Mouse (Mus musculus) frontal cortex, postnatal 10 days (tissue): ENCODE measurements around the gene Rapgef4.
"Not testable (repeated sequence)": the region's sequence is repeated elsewhere in the genome, so short reads cannot be mapped to it uniquely, and the experiment has no call there.

Experiments
- DNase-seq, 2 experiments: peaks; one replicate each; pipeline ENCODE4 v3.0.0; 2022; ENCODE audit warnings: low spot score in 2 of 2, mixed read lengths in 1 of 2

Rapgef4 gene

GRCm38 (mm10) chr2:72117138-72118011, 136.3 kb downstream of the Rapgef4 start:
- DNase-seq, result no peak

- no peak for DNase-seq
Measured at GRCm38 (mm10) chr2:72120211-72120610, 139.2 kb downstream of the Rapgef4 start.

- no peak for DNase-seq
Measured at GRCm38 (mm10) chr2:72122410-72123223, 141.6 kb downstream of the Rapgef4 start.

- DNase-seq, result no peak
Measured at GRCm38 (mm10) chr2:72123851-72124250, 142.8 kb downstream of the Rapgef4 start.

- DNase-seq, result no peak
Measured at GRCm38 (mm10) chr2:72125786-72126185, 144.7 kb downstream of the Rapgef4 start.

GRCm38 (mm10) chr2:72126411-72126810, 145.4 kb downstream of the Rapgef4 start:
- DNase-seq, result no peak

- DNase-seq, result no peak
Measured at GRCm38 (mm10) chr2:72129612-72130311, 148.7 kb downstream of the Rapgef4 start.

GRCm38 (mm10) chr2:72132222-72132621, 151.2 kb downstream of the Rapgef4 start:
- no peak for DNase-seq

GRCm38 (mm10) chr2:72136045-72136444, 155.0 kb downstream of the Rapgef4 start:
- DNase-seq, result no peak

GRCm38 (mm10) chr2:72136486-72137264, 155.6 kb downstream of the Rapgef4 start:
- no peak for DNase-seq

- no peak for DNase-seq
Measured at GRCm38 (mm10) chr2:72139863-72140845, 159.1 kb downstream of the Rapgef4 start.

GRCm38 (mm10) chr2:72141091-72141490, 160.1 kb downstream of the Rapgef4 start:
- DNase-seq, result no peak

- DNase-seq, result not testable (repeated sequence)
Measured at GRCm38 (mm10) chr2:72141732-72142131, 160.7 kb downstream of the Rapgef4 start.

GRCm38 (mm10) chr2:72143413-72143812, 162.4 kb downstream of the Rapgef4 start:
- no peak for DNase-seq

- no peak for DNase-seq
Measured at GRCm38 (mm10) chr2:72144576-72145200, 163.6 kb downstream of the Rapgef4 start.

GRCm38 (mm10) chr2:72145281-72145875, 164.3 kb downstream of the Rapgef4 start:
- no peak for DNase-seq

GRCm38 (mm10) chr2:72146061-72146460, 165.0 kb downstream of the Rapgef4 start:
- no peak for DNase-seq

GRCm38 (mm10) chr2:72147246-72147645, 166.2 kb downstream of the Rapgef4 start:
- no peak for DNase-seq

- no peak for DNase-seq
Measured at GRCm38 (mm10) chr2:72147695-72148094, 166.7 kb downstream of the Rapgef4 start.
